Mouse (Mus musculus): ENCODE results near the gene Ermard. TPM values are rescaled to one million over a fixed set of nuclear protein-coding genes. Genes with fewer than 3 reads are reported as not detected.
A peak's percentile ranks its signal among the peaks of the same experiment; 100 is the strongest.

The Ermard gene
- total RNA-seq, 4 experiments from 2014 or later = 66.0 to 96.3 (median 77.0) TPM

GRCm38 (mm10) chr17:15059646-15060045 lies 18.6 kb downstream of the Ermard start:
- DNase-seq (ENCODE audit: low spot score in 2 of 2) = no peak

GRCm38 (mm10) chr17:15060356-15060755 lies 19.3 kb downstream of the Ermard start:
- DNase-seq (ENCODE audit: low spot score in 2 of 2) = no peak

- peak; percentile 50 to 65 for DNase-seq (ENCODE audit: low spot score in 2 of 2)
Observed at GRCm38 (mm10) chr17:15065391-15066024, 24.5 kb downstream of the Ermard start.

GRCm38 (mm10) chr17:15066066-15066465 lies 25.1 kb downstream of the Ermard start:
- no peak for DNase-seq (ENCODE audit: low spot score in 2 of 2)

GRCm38 (mm10) chr17:15066911-15067310 lies 25.9 kb downstream of the Ermard start:
- no peak for DNase-seq (ENCODE audit: low spot score in 2 of 2)

GRCm38 (mm10) chr17:15068040-15068792 lies 27.2 kb downstream of the Ermard start:
- DNase-seq (ENCODE audit: low spot score in 2 of 2) = no peak

DNA sequence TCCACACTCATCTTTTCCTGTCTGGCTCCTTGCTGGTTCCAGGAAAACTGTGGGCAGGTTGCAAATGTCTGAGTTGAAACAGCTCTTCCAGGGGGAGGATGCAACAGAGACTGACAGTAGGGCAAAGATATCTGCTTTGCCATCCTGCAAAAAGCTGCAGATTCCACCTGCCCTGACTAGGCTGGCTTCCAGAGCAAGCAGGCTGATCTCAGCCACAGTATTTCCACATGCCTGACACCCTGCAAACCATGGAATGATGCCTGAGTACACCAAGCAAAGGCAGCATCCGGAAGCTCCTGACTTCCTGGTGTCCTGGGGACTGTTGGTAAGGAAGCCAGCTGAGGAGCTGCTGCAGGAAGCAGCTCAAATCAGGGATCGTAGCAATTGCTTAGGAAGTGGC lies 28.1 kb downstream of the Ermard start:
- DNase-seq (ENCODE audit: low spot score in 2 of 2) = peak in 1 of 2 experiments; percentile 47

DNA sequence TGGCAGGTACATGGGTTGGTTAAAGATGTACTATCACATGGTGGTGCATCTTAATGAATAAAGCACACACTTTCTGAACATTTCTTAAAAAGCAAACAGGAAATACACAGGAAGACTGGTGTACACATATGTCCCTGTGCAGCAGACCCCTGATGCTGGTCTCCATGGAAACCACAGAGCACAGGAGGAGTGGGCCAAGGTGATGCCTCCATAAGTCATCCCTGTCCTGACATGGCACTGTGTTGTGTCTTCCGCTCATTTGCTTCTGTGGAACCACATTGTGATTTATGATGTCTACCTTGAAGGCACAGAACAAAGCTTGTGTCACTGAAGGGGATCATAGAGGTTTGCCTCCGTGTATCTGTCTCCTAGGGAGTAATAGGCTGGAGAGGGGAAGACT lies 31.2 kb downstream of the Ermard start:
- DNase-seq (ENCODE audit: low spot score in 2 of 2) = no peak

DNA sequence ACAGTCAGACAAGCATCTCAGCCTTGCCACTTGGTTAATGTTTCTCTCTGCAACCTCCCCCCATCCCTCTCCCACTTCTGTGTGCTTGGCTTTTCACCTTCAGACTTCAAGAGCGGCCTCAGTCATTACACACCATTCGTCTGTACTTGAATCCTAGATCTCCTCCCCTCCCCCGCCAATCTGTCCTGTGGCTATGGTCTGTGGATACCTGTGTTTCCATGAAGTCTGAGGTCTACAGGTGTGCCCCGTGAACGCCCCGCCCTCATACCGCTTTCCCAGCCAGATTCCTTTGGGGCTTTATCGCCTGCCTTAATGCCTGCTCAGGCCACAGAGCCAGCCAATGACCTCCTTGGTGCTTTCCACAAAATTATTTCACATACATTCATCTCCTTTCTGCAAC lies 34.0 kb downstream of the Ermard start:
- no peak for DNase-seq (ENCODE audit: low spot score in 2 of 2)

- DNase-seq (ENCODE audit: low spot score in 2 of 2) = peak; percentile 38 to 40
Observed at GRCm38 (mm10) chr17:15077536-15077935, 36.5 kb downstream of the Ermard start.

DNA sequence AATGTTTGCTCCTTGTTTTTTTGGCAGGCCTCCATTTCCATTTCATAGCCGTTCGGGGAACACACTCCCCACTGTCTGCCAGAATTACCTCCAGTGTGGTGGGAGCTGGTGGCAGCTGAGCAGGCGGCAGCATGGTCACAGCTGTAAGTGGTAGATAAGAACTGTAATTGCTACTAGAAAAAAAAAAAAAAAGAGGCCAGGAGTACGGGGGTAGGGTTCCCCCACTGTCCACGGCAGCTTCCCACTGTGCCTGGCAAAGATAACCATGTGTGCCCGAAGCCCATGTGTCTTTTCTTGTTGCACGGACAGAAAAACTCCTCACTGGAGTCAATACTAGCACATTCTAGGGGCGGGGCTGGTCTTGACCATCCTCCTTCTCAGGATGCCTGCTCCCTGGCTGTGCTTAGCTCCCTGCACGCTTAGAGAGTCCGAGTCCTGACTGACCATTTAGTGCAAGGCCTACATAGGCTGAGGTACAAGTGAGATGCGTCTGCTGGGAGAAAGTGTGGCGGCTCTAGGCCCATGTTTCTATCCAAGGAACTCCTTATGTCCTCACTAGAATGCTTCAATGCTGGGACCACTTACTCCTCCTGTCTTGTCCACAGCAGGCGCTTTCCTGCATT lies 43.3 kb downstream of the Ermard start:
- DNase-seq (ENCODE audit: low spot score in 2 of 2) = no peak

- no peak for DNase-seq (ENCODE audit: low spot score in 2 of 2)
Observed at GRCm38 (mm10) chr17:15085006-15085405, 44.0 kb downstream of the Ermard start.

DNA sequence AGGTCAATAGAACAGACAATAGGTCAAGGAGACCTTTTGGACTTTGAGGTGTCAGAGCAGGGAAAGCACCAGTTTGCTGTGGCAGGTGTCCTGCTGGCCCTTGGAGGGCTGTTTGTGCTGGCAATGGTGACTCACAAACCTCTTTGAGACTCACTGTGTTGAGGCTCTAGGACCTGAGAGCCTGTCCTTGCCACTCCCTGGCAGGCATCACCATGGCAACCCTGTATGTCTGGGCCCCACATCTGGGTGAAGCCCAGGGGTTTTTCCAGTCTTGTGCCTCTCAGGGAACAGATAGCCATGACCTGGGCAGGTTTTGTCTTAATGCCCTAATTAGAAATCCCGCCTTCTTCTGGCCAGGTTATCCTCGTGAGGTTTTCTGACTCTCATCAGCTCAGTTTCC lies 47.2 kb downstream of the Ermard start:
- DNase-seq (ENCODE audit: low spot score in 2 of 2) = no peak

- no peak for DNase-seq (ENCODE audit: low spot score in 2 of 2)
Observed at GRCm38 (mm10) chr17:15088591-15089001, 47.6 kb downstream of the Ermard start.

- DNase-seq (ENCODE audit: low spot score in 2 of 2) = no peak
Observed at GRCm38 (mm10) chr17:15091739-15092138, 50.7 kb downstream of the Ermard start.

- no peak for DNase-seq (ENCODE audit: low spot score in 2 of 2)
Observed at GRCm38 (mm10) chr17:15093523-15093922, 52.5 kb downstream of the Ermard start.

DNA sequence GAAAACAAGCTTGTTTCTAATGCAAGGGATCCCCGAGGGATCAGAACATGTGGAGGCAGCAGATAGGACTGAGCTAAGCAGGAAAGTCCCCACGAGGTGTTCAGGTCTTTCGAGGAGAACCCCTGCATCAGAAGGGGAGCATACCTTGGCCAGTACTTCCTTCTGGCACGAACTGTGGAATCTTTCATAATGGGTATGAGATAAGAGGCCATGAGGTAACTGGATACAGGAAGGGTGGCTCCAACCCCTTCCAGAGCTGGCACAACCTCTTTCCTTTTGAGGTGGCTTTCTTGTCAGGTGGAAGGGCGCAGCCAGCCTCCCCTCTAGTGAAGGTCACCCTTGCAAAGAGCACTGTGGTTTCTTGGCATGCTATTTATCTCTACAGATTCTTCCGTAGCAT lies 55.8 kb downstream of the Ermard start:
- no peak for DNase-seq (ENCODE audit: low spot score in 2 of 2)

DNA sequence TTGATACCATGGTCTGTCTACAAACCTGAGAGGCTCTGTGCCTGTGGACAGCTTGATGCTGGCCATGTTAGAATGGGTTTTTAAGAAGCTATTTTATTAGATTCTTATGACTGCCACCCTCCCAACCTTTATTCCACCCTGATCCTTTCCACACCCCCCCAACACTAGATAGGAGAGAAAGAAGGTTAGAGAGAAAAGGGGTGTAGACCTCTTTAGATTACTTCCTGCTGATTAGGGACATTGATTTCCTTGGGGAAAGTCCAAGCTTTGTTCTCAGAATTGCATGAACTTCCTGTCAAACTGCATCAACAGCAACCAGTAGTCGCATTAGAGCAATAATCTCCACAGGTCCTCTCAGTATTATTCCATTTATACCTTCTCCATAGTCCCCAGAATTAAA lies 57.7 kb downstream of the Ermard start:
- no peak for DNase-seq (ENCODE audit: low spot score in 2 of 2)

- no peak for DNase-seq (ENCODE audit: low spot score in 2 of 2)
Observed at GRCm38 (mm10) chr17:15101355-15101754, 60.3 kb downstream of the Ermard start.

DNA sequence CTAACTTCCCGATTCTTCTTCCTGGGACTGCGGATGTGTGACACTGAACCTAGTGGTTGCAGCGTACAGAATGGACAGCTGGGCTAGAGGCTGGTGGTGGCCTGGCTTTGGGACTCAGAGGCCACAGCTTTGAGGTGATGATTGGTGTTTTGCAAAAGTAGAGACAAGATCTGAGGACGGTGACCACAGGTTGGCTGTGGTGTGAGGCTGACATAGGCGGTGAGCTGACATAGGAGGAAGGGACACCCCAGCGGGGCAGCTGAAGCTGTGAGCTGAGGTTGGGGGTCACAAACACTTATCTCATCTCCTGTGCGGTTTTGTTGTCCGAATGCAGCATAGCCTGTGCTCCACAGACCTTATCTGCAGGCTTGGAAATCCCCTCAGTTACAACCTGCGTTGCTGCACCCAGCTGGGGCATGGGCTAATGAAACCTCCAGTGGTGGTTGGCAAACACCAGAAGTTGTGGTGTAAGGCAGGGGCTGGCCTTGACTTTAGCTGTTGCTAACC lies 66.2 kb downstream of the Ermard start:
- DNase-seq (ENCODE audit: low spot score in 2 of 2) = no peak

- peak; percentile 38 to 47 for DNase-seq (ENCODE audit: low spot score in 2 of 2)
Observed at GRCm38 (mm10) chr17:15108473-15109441, 67.7 kb downstream of the Ermard start.
